Comparison of ENCODE assay signal across 29 mouse cellular contexts in genomic region chr19:40284704-40285103, GRCm38 (mm10).
"Had no signal": no experiment of that assay in that cellular context is flagged by ENCODE, and none has a peak within 500 bp of the region (broad histone marks: within the 10 kb centered on the region; RNA-seq: fewer than 3 reads in every experiment).

No protein-coding gene starts in this region.

- H3K4me2 ChIP-seq: limb, embryonic 12.5 days; limb, embryonic 13.5 days; limb, embryonic 15.5 days; liver, embryonic 11.5 days; liver, embryonic 12.5 days; liver, embryonic 13.5 days; liver, embryonic 15.5 days; lung, embryonic 14.5 days; lung, embryonic 15.5 days; midbrain, embryonic 12.5 days; midbrain, embryonic 13.5 days had no signal

- DNase-seq: layer of hippocampus, postnatal 36 days; left cerebral cortex, postnatal 4 days; liver; liver, embryonic 13.5 days; liver, postnatal 0 days; lung, adult 18-20 months; lung, adult 2 months; lung, embryonic 14.5 days; lung, postnatal 14 days; lung, postnatal 4 days; midbrain, embryonic 14.5 days had no signal

- H3K4me3 ChIP-seq: left cerebral cortex, adult 2 months; limb, embryonic 10.5 days; limb, embryonic 12.5 days; limb, embryonic 13.5 days; limb, embryonic 15.5 days; liver, embryonic 12.5 days; liver, embryonic 13.5 days; liver, embryonic 15.5 days; lung, embryonic 15.5 days; megakaryocyte, embryonic 14.5 days; midbrain, embryonic 10.5 days; midbrain, embryonic 12.5 days; midbrain, embryonic 13.5 days; myocyte had no signal

- H3K36me3 ChIP-seq: limb, embryonic 10.5 days; limb, embryonic 12.5 days; limb, embryonic 13.5 days; limb, embryonic 15.5 days; liver, embryonic 12.5 days; liver, embryonic 13.5 days; liver, embryonic 15.5 days; lung, embryonic 15.5 days; midbrain, embryonic 10.5 days; midbrain, embryonic 12.5 days; midbrain, embryonic 13.5 days had no signal

- H3K9ac ChIP-seq: limb, embryonic 12.5 days; limb, embryonic 13.5 days; limb, embryonic 15.5 days; liver, embryonic 12.5 days; liver, embryonic 13.5 days; liver, embryonic 14.5 days; liver, embryonic 15.5 days; liver, postnatal 0 days; lung, embryonic 14.5 days; lung, embryonic 15.5 days; midbrain, embryonic 12.5 days; midbrain, embryonic 13.5 days had no signal

- H3K9me3 ChIP-seq: limb, embryonic 10.5 days; limb, embryonic 15.5 days; liver, embryonic 12.5 days; liver, embryonic 13.5 days; liver, embryonic 15.5 days; lung, embryonic 15.5 days had no signal

- H3K4me1 ChIP-seq: limb, embryonic 10.5 days; limb, embryonic 12.5 days; limb, embryonic 13.5 days; limb, embryonic 15.5 days; liver, embryonic 12.5 days; liver, embryonic 13.5 days; liver, embryonic 15.5 days; lung, embryonic 15.5 days; midbrain, embryonic 12.5 days; midbrain, embryonic 13.5 days had no signal

- ATAC-seq: liver, embryonic 12.5 days; liver, postnatal 0 days; lung, postnatal 0 days; midbrain, embryonic 13.5 days; midbrain, embryonic 16.5 days had no signal

- H3K27me3 ChIP-seq: limb, embryonic 12.5 days; limb, embryonic 13.5 days; limb, embryonic 15.5 days; liver, embryonic 12.5 days; liver, embryonic 13.5 days; liver, embryonic 15.5 days; lung, embryonic 15.5 days; midbrain, embryonic 12.5 days; midbrain, embryonic 13.5 days had no signal

- H3K27ac ChIP-seq: left cerebral cortex, adult 2 months; limb, embryonic 10.5 days; limb, embryonic 12.5 days; limb, embryonic 13.5 days; limb, embryonic 15.5 days; liver, embryonic 12.5 days; liver, embryonic 13.5 days; liver, embryonic 14.5 days; liver, embryonic 15.5 days; lung, embryonic 15.5 days; macrophage; midbrain, embryonic 10.5 days; midbrain, embryonic 12.5 days; midbrain, embryonic 13.5 days had no signal
